Mouse (Mus musculus) kidney, postnatal 25 days (tissue): ENCODE measurements around the gene Phf11c.
"Not testable (repeated sequence)": the region's sequence is repeated elsewhere in the genome, so short reads cannot be mapped to it uniquely, and the experiment has no call there.

ENCODE experiments used
- DNase-seq, 2 experiments: peaks; one replicate each; pipeline ENCODE4 v3.0.0; 2021; ENCODE audit warnings: mixed read lengths in 2 of 2

Phf11c gene

GRCm38 (mm10) chr14:59395281-59395680, at the start of gene Phf11c:
Gene Phf11c (minus strand): TSS chr14:59395381.
- no peak for DNase-seq

DNA sequence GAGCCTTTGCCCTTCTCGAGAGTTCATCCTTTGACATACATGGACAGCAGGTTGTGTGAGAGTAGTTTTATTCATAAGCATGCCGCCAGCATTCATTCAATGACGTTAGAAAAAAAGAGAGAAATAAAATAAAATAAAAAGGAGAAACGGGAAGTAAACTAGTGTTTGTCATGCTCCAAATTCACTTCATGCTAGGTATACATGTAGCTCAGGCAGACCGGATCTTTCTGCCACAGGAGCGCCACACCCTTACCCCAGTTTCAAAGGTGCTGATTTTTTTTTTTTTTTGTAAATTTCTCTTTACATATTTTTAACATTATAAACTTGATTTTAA, 46.3 kb upstream of the Phf11c start:
- DNase-seq: no peak

DNA sequence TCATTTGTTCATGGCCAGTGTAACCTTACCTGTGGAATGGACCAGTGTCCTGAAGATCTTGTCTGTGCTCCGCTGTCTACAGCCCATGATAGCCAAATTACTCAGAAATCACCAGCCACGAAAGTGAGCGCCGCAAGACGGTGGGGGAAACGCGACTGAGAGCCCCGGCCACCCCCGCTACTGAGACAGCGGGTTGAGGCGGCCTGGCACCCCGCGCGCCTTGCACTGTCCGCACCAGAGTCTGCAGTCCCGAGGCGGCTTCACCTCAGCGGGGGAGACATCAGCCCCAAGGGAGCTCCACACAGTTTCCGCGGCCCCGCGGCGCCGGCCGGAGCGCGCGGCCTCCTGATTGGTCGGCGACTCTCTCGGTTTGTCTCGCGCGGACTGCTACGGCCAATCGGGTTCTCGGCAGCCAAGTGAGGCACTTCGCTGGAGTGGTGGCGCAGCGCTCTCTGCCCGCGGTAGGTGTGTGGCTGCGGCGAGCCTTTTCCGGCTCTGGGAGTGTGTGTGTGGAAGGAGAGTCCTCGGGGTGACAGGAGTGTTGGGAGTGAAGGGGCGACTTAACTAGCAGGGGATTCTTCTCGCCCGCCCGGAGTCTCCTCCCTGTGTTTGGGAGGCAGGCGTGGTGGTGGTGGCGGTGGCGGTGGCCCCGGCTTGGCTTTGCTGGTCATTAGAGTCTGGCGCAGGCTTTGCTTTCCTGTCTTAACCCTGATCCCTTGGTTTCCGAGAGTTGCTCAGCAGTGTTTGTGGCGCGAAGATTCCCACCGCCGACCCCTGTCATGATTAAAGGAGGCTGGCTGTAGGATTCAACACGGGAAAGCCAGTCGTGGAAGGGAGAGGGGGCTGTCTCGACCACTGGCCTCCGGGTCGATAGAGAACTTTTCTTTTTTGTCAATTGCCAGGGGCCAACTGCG, 45.6 kb upstream of the Phf11c start, which contains the start of the genes Setdb2 and Cab39l:
Gene Setdb2 (minus strand): TSS at position 327 of the 914 bp plus-strand sequence.
Gene Cab39l (plus strand): TSS at position 415 of the 914 bp plus-strand sequence.
- DNase-seq: peak; percentile 95 to 98

DNA sequence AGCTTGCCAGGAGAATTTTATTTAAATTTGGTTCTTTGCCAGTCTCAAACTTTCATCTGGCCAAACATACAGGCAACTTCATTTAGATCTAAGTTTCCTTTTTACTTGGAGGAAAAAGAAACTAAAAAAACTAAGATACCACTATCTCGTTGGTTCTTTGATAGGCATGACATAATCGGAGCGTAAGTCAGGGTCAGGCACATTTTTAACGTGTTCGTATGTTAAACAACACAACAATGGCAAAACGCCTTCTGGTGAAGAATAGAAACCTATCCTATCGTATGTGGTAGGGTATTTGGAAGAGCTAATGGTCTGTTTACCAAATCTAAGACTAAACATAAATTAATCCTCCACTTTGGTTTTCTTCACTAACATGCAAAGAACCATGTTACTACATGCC, 44.9 kb upstream of the Phf11c start:
- no peak for DNase-seq

DNA sequence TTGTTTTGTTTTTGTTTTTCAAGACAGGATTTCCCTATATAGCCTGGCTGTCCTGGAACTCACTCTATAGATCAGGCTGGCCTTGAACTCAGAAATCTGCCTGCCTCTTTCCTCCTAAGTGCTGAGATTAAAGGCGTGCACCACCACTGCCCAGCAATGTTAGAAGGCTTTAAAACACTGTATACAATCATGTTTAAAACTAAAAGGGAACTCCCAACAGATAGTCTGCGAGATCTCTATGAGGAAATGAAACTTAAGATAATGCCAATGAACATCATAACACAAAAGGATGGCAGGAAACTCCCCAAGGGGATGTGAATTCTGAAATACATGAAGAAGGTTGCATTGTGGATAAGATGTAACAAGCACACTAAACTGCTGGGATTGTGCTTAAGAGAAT, 43.3 kb upstream of the Phf11c start:
- no peak for DNase-seq

DNA sequence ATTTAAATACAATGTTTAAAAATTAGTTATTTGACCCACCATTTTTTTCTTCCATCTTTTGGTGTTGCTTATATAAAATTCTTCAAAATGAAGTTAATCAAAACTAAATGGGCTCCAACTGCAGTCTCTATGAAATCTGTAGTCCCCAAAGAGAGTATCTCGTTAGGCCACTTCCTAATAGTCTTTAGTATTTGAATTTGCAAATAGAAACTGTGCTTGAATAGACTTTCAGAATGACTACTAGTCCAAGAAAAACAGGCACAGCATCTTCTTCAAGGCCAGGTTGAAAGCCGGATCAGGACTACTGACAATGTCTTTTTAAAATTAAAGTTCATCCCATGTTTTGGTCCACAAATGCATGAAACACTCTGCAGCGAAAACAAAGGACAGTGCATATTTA, 42.2 kb upstream of the Phf11c start:
- DNase-seq: no peak

DNA sequence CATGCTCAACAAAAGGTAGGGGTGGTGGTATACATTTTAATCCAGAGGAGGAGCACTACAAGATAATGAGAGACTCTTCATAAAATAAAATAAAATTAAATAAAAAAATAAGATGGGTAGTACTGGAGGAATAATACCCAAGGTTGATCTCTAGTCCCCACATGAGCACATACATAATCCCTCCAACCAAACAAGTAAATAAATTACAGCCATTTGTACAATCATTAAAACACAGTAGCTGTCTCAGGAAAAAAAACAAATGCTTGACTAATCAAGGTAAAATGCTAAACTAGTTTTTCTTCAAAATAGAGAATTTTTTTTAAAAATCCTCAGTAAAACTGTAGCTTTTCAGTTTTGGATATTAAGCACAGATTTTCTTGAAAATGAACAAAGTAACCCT, 40.0 kb upstream of the Phf11c start:
- DNase-seq: no peak

GRCm38 (mm10) chr14:59433902-59434301, 38.7 kb upstream of the Phf11c start:
- no peak for DNase-seq

DNA sequence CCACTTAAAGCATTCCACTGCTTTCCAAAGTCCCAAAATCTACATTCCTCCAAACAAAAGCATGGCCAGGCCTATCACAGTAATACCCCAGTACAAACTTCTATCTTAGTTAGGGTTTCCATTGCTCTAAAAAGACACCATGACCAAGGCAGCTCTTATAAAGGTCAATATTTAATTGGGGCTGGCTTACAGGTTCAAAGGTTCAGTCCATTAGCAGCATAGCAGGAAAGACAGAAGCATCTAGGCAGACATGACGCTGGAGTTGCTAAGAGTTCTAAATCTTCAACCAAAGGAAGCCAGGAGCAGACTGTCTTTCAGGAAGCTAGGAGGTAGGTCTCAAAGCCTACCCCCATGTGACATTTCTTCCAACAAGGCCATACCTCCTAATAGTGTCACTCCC, 35.4 kb upstream of the Phf11c start:
- no peak for DNase-seq

DNA sequence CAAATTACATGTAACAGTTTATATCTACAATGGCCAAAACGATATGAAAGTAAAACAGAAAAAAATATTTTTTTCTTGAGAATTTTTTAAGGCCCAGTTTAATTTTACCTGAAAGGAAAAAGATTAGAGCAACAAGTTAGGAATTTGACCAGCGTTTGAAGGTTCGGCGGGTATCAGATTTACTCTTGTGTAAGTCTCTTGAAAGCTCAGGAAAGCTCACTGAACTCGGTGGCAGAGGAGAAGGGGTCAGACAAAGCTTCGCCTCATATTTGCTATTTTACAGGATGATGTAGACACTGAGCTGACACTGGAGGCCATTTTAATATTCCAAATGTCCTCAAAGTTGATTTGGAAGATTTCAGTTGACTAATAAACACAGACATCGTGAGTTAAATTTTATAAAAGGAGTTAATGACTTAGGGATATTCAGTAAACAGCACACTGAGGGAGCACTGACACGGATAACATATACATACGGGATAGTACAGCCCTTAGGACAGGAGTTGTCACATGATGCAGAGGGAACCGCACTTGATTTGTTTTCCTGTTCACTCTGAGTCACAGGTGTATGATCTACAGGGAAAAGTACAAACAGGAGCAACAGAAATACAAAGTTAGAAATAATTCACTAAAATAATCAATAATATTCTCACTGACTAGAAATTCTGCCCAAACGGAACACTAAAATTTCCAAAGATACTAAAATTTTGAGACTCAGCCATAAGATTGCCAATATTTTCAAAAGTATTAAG, 27.9 kb upstream of the Phf11c start:
- DNase-seq: no peak

- no peak for DNase-seq
These were observed 23.0 kb upstream of the Phf11c start for GRCm38 (mm10) chr14:59418171-59418570.

GRCm38 (mm10) chr14:59414979-59415378, 19.8 kb upstream of the Phf11c start:
- not testable (repeated sequence) for DNase-seq

DNA sequence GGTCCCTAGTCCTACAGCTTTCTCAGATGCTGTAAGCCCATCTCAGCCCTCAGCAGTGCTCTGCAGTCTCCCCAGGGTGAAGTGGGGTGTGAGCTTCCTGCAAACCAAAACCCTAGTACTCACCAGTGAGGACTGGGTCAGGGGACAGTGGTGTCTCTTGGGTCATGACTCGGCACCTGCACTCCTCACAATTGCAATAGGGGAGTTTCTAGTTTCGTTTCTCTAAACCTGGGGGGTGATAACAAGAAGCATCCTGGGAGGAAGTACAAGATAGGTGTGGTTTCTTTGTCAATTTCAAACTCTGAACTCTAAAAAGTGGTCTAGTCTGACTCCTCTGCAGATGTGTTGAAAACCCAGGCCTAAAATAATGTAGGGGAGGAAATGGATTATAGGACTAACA, 1.8 kb upstream of the Phf11c start:
- DNase-seq: no peak

GRCm38 (mm10) chr14:59390181-59390580, 5.0 kb downstream of the Phf11c start:
- DNase-seq: peak in 1 of 2 experiments; percentile 30

GRCm38 (mm10) chr14:59389532-59389931, 5.6 kb downstream of the Phf11c start:
- no peak for DNase-seq

DNA sequence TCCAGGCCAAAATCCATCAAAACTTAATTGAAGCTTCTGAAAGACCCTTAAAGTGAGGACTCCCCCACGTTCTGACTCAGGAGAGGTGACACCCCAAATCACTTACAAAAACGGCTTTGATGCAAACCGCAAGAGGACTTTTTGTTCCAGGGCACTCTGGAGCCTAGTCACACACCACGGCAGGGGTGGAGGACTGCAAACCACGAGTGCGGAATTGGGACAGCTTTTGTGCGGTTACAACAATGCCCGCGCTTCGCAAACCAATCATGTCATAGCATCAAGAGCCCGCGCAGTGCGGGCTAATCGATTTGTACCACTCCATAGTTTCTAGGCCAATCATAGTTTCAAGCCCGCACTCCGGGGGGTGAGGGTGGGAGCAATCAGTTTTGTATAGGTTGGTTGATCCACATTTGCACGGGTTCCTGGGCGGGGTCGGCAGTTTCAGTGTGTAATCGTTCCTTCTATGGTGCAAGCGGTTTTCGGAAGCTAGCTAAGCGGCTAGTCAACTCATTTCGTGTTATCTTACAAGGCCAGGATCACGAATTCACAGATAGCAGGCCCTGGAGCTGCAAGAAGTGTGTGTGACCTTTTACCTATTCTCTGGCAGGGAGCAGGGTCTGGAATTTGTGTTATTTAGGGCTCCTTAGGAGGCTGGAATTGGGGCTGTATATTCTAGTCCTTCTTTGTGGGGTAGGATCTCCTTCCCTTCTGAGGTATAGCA, 24.7 kb downstream of the Phf11c start:
- no peak for DNase-seq

DNA sequence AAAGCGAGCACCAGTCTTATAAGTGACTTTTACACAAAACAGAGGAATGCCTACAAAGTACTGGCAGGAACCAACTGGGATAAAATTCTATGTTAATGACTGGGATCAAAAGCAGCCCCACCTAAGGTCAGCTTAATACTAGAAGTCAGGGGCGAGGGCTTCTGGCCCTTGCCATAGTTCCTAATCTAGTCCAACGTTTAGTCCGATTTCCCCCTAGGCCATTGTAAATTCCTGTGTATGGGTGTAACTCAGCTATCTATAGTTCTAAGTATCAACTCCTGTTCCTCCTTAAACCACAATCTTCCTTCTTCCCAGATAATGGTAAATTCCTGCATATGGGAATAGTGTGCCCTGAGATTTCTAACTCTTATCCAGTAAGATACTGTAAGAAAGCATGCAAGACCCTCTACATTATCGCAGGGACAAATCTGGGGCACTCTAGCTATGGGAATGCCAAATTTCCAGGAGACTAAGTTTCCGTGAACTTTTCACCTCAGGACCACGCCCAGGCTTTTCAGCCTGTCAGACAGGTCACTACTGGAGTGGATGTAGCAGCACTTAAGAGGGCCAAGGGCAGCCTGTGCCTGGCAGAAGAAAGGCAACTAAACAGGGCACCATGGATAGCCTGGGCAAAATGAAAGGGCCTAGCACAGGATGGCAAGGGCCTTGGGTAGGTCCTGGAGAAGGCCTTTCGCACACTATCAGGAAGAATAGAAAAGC, 28.6 kb downstream of the Phf11c start:
- DNase-seq: no peak

DNA sequence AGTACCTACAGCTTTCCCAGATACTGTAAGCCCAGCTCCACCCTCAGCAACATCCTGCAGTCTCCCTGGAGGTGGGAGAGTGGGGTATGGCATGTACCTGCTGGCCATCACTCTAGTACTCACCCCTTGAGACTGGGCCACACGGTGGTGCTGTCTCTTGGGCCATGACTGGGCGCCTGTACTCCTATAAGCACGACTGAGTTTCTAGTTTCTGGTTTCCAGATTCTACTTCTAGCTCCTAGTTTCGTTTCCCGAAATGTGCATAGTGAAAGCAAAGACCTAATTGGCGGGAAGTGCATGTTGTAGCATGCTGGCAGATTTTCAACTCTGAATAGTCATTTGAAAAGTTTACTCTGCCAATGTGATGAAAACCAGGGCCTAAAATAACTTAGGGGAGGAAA, 29.9 kb downstream of the Phf11c start, which contains the start of gene Phf11d:
Gene Phf11d (minus strand): TSS at position 227 of the 401 bp plus-strand sequence.
- DNase-seq: peak; percentile 50 to 58

GRCm38 (mm10) chr14:59341189-59341588, 54.0 kb downstream of the Phf11c start, which contains the start of gene Phf11b:
Gene Phf11b (minus strand): TSS chr14:59341351.
- not testable (repeated sequence) for DNase-seq

DNA sequence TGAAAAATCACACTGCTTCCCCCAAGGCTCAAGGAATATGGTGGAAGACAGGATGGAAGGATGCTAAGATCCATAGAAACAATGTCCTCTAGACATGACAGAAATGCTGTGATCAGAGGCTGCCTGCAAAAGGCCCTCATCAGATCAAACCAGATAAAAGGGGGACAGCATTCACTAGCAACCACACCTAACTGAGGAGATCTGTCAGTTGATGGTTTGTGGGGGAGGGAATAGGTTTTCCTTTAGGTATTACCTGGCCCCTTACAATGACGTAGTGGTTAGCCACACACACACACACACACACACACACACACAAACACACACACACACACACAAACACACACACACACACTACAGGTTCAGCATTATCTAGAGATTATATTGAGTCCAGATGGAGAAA, 55.6 kb downstream of the Phf11c start:
- no peak for DNase-seq

DNA sequence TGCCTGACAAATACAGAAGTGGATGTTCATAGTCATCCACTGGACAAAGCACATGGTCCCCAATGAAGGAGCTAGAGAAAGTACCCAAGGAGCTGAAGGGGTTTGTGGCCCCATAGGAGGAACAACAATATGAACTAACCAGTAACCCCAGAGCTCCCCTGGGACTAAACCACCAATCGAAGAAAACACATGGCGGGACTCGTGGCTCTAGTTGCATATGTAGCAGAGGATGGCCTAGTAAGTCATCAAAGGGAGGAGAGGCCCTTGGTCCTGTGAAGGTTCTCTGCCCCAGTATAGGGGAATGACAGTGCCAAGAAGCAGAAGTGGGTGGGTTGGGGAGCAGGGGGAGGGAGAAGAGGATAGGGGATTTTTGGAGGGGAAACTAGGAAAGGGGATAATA, 59.1 kb downstream of the Phf11c start:
- DNase-seq: not testable (repeated sequence)
